Mouse (Mus musculus): ENCODE data around the gene C130050O18Rik. TPM values are rescaled to one million over a fixed set of nuclear protein-coding genes. Genes with fewer than 3 reads are reported as not detected.

Gene C130050O18Rik
- polyA plus RNA-seq, 1 experiment from 2014 or later, result 1.7 TPM

DNA sequence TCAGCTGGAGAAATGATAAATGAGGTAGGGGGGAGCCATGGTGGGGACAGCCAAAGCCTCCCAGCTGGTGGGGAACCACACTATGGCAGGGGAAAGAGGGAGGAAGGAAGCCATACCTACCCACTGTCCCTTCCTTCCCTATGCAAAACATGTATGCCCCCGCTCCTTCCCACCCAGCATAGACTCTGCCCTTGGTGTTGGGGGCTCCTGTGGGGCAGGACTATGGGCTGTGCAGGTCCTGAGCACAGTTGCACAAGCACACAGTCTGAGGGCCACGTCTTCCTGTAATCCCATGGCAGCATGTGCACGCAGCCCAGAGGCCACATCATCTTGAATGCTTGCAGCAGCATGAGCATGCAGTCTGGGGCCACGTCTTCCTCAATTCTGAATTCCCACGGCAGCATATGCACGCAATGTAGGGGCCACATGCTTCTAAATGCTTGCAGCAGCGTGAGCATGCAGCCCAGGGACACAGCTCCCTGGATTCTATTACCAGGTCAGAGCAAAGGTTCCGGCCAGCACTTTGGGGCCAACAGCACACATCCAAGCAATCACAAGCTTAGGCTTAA is 1.3 kb upstream of the C130050O18Rik start:
- H3K27ac ChIP-seq (ENCODE audit: low read length), result no peak overlapping the region
- 80% methylated on average over 8 of the region's 8 CpGs for WGBS
- H3K4me1 ChIP-seq (replicated peaks; ENCODE audit: control insufficient read depth, insufficient read depth, low read length), result no peaks in the 10 kb centered on the region
- no peak overlapping the region for H3K4me3 ChIP-seq (ENCODE audit: low read length)
- no peaks in the 10 kb centered on the region for H3K36me3 ChIP-seq (ENCODE audit: control insufficient read depth, insufficient read depth, low read length)
- no peaks in the 10 kb centered on the region for H3K9me3 ChIP-seq (ENCODE audit: control insufficient read depth, low read length)
- H3K9ac ChIP-seq (ENCODE audit: low read length), result no peak overlapping the region
- no peak overlapping the region for H3K4me2 ChIP-seq (ENCODE audit: low read depth, low read length)
- no peaks in the 10 kb centered on the region for H3K27me3 ChIP-seq (ENCODE audit: control insufficient read depth, insufficient read depth, low read depth, low read length)
- ATAC-seq (ENCODE audit: low read depth), result no peak

GRCm38 (mm10) chr5:139405478-139405877 is 398 bp downstream of the C130050O18Rik start:
- no peak overlapping the region for H3K27ac ChIP-seq (ENCODE audit: low read length)
- 70% methylated on average over 7 of the region's 7 CpGs for WGBS
- no peak overlapping the region for H3K4me2 ChIP-seq (ENCODE audit: low read depth, low read length)
- no peaks in the 10 kb centered on the region for H3K36me3 ChIP-seq (ENCODE audit: control insufficient read depth, insufficient read depth, low read length)
- ATAC-seq (ENCODE audit: low read depth), result no peak
- no peaks in the 10 kb centered on the region for H3K27me3 ChIP-seq (ENCODE audit: control insufficient read depth, insufficient read depth, low read depth, low read length)
- no peak overlapping the region for H3K4me3 ChIP-seq (ENCODE audit: low read length)
- H3K9me3 ChIP-seq (ENCODE audit: control insufficient read depth, low read length), result no peaks in the 10 kb centered on the region
- H3K9ac ChIP-seq (ENCODE audit: low read length), result no peak overlapping the region
- H3K4me1 ChIP-seq (replicated peaks; ENCODE audit: control insufficient read depth, insufficient read depth, low read length), result no peaks in the 10 kb centered on the region; the same call in 1 of the 2 replicates

DNA sequence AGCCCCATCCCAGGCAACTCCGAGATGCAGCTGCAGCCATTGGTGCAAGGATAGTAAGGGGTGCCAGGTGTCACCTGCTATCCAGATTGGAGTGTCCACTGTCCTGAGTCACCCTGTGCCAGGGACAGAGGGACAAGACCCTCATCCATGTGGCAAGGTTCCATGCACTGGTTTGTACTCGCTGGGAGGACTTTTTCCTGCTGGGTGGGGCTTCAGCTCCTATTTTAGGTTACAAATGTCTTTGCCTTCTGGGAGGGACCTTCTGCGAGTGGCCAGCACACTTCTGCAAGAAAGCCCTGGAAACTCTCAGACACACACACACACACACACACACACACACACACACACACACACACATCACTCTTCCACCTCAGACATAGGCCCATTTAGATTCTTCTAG is 873 bp downstream of the C130050O18Rik start:
- Histone ChIP-seq H3K27ac (ENCODE audit: low read length) (no peak overlapping the region), H3K36me3 (ENCODE audit: control insufficient read depth, insufficient read depth, low read length) (no peaks in the 10 kb centered on the region), H3K9ac (ENCODE audit: low read length) (no peak overlapping the region), H3K4me3 (ENCODE audit: low read length) (no peak overlapping the region), H3K9me3 (ENCODE audit: control insufficient read depth, low read length) (no peaks in the 10 kb centered on the region), H3K4me2 (ENCODE audit: low read depth, low read length) (no peak overlapping the region), H3K27me3 (ENCODE audit: control insufficient read depth, insufficient read depth, low read depth, low read length) (no peaks in the 10 kb centered on the region), H3K4me1 (replicated peaks; ENCODE audit: control insufficient read depth, insufficient read depth, low read length) (no peaks in the 10 kb centered on the region; the same call in 1 of the 2 replicates)
- WGBS, result 56% methylated on average over 3 of the region's 3 CpGs
- no peak for ATAC-seq (ENCODE audit: low read depth)

DNA sequence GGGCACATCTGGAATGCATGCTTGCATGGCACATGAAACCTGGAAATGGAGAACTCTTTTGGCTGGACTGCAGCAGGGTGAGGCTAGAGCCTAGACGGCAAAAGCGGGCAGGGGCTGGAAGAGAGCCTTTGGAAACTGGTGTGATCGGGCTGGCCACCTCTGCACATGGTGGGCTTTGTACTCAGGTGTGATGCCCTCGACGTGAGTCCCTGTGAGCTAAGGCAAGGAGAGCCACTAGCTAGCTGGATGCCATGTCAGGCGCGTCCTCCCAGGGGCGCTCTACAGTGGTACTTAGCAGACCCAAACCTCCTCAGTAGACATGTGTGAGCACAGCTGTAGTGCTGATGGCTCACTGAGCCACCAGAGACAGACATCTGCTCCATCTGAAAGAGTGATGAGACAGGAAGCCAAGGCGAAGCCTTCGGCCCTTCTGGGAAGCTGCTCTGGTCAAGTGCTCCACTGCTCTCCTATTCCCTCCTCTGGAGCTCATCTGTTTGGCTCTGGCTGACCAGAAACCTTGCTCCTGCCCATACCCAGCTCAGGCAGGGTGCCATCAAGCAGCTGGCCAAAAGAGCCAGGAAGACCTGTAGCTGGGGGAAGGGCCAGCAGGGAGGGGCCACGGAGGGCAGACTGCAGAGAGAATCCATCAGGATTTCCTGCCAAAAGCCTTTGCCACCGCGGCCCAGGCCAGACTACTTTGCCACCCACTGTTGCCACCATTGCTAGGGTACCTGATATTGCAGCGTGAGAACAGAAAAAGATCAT is 2.2 kb downstream of the C130050O18Rik start:
- Histone ChIP-seq H3K27ac (ENCODE audit: low read length) (no peak overlapping the region), H3K4me1 (replicated peaks; ENCODE audit: control insufficient read depth, insufficient read depth, low read length) (no peaks in the 10 kb centered on the region; the same call in 1 of the 2 replicates)

DNA sequence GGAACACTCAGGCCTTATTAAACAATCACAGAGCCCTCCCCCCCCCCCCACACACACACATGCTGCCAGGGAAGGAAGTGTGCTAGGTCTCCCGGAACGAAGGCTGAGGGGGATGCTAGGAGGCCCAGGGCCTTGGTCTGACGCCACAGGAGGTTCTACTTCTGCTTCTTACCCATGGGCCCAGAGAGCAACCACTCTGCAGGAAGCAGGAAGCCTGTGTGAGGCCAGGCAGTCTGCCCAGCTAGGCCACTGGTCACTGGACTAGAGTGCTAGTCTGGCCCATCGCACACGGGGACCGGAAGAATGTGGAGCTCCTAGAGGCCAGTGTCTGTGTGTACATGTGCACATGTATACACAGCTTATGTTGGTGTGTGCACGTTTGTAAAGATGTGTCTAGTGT is 3.4 kb downstream of the C130050O18Rik start:
- Histone ChIP-seq H3K9ac (ENCODE audit: low read length) (no peak overlapping the region), H3K4me1 (replicated peaks; ENCODE audit: control insufficient read depth, insufficient read depth, low read length) (no peaks in the 10 kb centered on the region; the same call in 1 of the 2 replicates), H3K4me3 (ENCODE audit: low read length) (no peak overlapping the region), H3K27ac (ENCODE audit: low read length) (no peak overlapping the region), H3K4me2 (ENCODE audit: low read depth, low read length) (no peak overlapping the region), H3K27me3 (ENCODE audit: control insufficient read depth, insufficient read depth, low read depth, low read length) (no peaks in the 10 kb centered on the region), H3K36me3 (ENCODE audit: control insufficient read depth, insufficient read depth, low read length) (no peaks in the 10 kb centered on the region), H3K9me3 (ENCODE audit: control insufficient read depth, low read length) (no peaks in the 10 kb centered on the region)
- 0 out of 2 replicates have a peak, but pooled peaks have one; percentile 7 for ATAC-seq (ENCODE audit: low read depth)
- WGBS, result 71% methylated on average over 7 of the region's 7 CpGs

More for the DNA sequence above, 2.2 kb downstream of the C130050O18Rik start:
- no peak overlapping the region for H3K4me2 ChIP-seq (ENCODE audit: low read depth, low read length)
- H3K4me3 ChIP-seq (ENCODE audit: low read length), result no peak overlapping the region
- H3K36me3 ChIP-seq (ENCODE audit: control insufficient read depth, insufficient read depth, low read length), result no peaks in the 10 kb centered on the region
- H3K9ac ChIP-seq (ENCODE audit: low read length), result 0 out of 2 replicates have a peak overlapping the region, but pooled peaks have one; percentile 14
- no peak for ATAC-seq (ENCODE audit: low read depth)
- 76% methylated on average over 14 of the region's 14 CpGs for WGBS
- no peaks in the 10 kb centered on the region for H3K9me3 ChIP-seq (ENCODE audit: control insufficient read depth, low read length)
- H3K27me3 ChIP-seq (ENCODE audit: control insufficient read depth, insufficient read depth, low read depth, low read length), result no peaks in the 10 kb centered on the region

- ATAC-seq (ENCODE audit: low read depth), result peak; percentile 73
- 55% methylated on average over 12 of the region's 12 CpGs for WGBS
- Histone ChIP-seq H3K4me2 (ENCODE audit: low read depth, low read length) (no peak overlapping the region), H3K27me3 (ENCODE audit: control insufficient read depth, insufficient read depth, low read depth, low read length) (no peaks in the 10 kb centered on the region), H3K27ac (ENCODE audit: low read length) (0 out of 2 replicates have a peak overlapping the region, but pooled peaks have one; percentile 2), H3K9ac (ENCODE audit: low read length) (no peak overlapping the region), H3K9me3 (ENCODE audit: control insufficient read depth, low read length) (no peaks in the 10 kb centered on the region), H3K36me3 (ENCODE audit: control insufficient read depth, insufficient read depth, low read length) (no peaks in the 10 kb centered on the region), H3K4me1 (replicated peaks; ENCODE audit: control insufficient read depth, insufficient read depth, low read length) (no peaks in the 10 kb centered on the region; the same call in 1 of the 2 replicates), H3K4me3 (ENCODE audit: low read length) (no peak overlapping the region)
Observed at GRCm38 (mm10) chr5:139409412-139409811, 4.3 kb downstream of the C130050O18Rik start.

DNA sequence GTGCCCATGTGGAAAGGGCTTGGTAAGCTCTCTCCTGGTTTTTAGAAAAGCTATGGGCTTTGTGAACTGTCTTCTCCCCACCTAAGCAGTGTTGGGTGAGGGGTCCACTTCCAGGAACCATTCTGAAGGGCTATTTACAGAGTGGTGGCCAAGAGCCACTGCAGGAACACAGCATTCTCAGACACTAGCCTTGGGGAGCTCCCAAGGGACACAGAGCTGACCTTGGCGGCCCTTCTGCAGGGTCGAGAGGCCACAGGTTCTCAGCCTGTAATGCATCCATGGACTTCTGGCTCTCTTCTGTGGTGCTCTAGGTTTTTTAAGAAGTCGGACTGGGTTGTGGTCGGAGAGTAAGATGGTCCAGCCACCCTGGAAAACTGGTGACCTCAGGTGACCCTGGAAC is 5.0 kb downstream of the C130050O18Rik start:
- Histone ChIP-seq H3K9me3 (ENCODE audit: control insufficient read depth, low read length) (no peaks in the 10 kb centered on the region), H3K4me1 (replicated peaks; ENCODE audit: control insufficient read depth, insufficient read depth, low read length) (no peaks in the 10 kb centered on the region; the same call in 1 of the 2 replicates), H3K4me3 (ENCODE audit: low read length) (no peak overlapping the region), H3K27me3 (ENCODE audit: control insufficient read depth, insufficient read depth, low read depth, low read length) (no peaks in the 10 kb centered on the region), H3K9ac (ENCODE audit: low read length) (no peak overlapping the region), H3K27ac (ENCODE audit: low read length) (no peak overlapping the region), H3K36me3 (ENCODE audit: control insufficient read depth, insufficient read depth, low read length) (no peaks in the 10 kb centered on the region), H3K4me2 (ENCODE audit: low read depth, low read length) (no peak overlapping the region)
- no peak for ATAC-seq (ENCODE audit: low read depth)
- WGBS, result 80% methylated on average over 4 of the region's 4 CpGs

DNA sequence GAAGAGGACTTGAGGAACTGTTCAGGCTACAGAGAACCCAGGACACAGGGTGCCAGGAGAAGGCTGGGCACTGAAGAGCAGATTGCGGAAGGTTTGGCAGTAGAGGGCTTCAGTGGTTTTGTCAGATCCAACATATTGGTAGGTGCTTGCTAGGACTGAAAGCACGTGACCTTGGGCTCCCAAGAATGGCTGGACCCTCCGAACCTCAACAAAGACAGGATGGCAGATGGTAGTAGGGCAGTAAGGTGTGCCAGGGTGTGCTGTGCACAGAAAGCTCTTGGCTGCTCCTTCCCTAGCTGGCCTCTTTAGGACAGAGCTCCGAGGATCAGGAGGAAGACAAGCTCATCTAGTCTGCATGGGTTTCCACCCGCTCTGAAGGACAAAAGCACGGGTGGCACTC is 6.0 kb downstream of the C130050O18Rik start:
- 90% methylated on average over 6 of the region's 6 CpGs for WGBS
- H3K27me3 ChIP-seq (ENCODE audit: control insufficient read depth, insufficient read depth, low read depth, low read length), result no peaks in the 10 kb centered on the region
- ATAC-seq (ENCODE audit: low read depth), result no peak

DNA sequence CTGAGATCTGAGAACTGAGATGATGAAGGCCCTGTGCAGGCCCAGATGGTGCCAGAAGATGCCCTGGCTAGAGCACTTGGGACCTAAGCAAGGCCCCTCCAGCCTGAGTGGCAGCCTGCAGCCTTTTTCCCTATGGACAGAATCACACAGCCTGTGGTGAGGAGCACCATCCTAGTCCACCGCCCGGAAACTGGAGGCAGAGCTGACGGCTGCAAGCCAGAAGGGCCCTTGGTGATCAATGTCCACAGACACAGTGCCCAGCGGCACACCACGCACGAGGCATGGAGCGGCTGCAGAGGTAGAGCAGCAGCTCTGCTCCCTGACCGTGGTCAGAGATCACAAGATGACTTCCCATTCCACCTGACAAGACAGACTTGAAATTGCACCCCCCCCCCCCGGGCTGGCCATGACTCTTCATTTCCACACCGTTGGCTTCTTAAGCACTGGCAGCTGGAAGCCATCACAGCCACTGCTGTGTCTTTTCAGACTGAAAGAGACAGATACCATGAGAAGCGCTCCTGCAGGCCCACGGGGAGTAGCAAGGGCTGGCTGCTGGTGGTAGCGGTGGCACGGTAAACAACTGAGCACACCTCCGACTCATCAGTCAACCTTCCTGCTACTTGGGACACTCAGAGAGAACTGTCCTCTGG is 6.7 kb downstream of the C130050O18Rik start:
- H3K9me3 ChIP-seq (ENCODE audit: control insufficient read depth, low read length), result no peaks in the 10 kb centered on the region
- WGBS, result 63% methylated on average over 15 of the region's 15 CpGs
- no peak overlapping the region for H3K9ac ChIP-seq (ENCODE audit: low read length)
- no peaks in the 10 kb centered on the region for H3K27me3 ChIP-seq (ENCODE audit: control insufficient read depth, insufficient read depth, low read depth, low read length)
- H3K4me2 ChIP-seq (ENCODE audit: low read depth, low read length), result no peak overlapping the region
- ATAC-seq (ENCODE audit: low read depth), result no peak
- H3K36me3 ChIP-seq (ENCODE audit: control insufficient read depth, insufficient read depth, low read length), result no peaks in the 10 kb centered on the region
- no peaks in the 10 kb centered on the region; the same call in 1 of the 2 replicates for H3K4me1 ChIP-seq (replicated peaks; ENCODE audit: control insufficient read depth, insufficient read depth, low read length)
- no peak overlapping the region for H3K4me3 ChIP-seq (ENCODE audit: low read length)
- no peak overlapping the region for H3K27ac ChIP-seq (ENCODE audit: low read length)

More for the DNA sequence above, 6.0 kb downstream of the C130050O18Rik start:
- H3K9me3 ChIP-seq (ENCODE audit: control insufficient read depth, low read length), result no peaks in the 10 kb centered on the region
- H3K9ac ChIP-seq (ENCODE audit: low read length), result no peak overlapping the region
- no peak overlapping the region for H3K4me3 ChIP-seq (ENCODE audit: low read length)
- H3K36me3 ChIP-seq (ENCODE audit: control insufficient read depth, insufficient read depth, low read length), result no peaks in the 10 kb centered on the region
- no peak overlapping the region for H3K27ac ChIP-seq (ENCODE audit: low read length)
- no peak overlapping the region for H3K4me2 ChIP-seq (ENCODE audit: low read depth, low read length)
- no peaks in the 10 kb centered on the region; the same call in 1 of the 2 replicates for H3K4me1 ChIP-seq (replicated peaks; ENCODE audit: control insufficient read depth, insufficient read depth, low read length)

Data from lung, embryonic 16.5 days (tissue).